Mouse (Mus musculus) kidney, postnatal 10 days (tissue): Measurements from ENCODE around the gene Hist1h4k.
"Not testable (repeated sequence)": the region's sequence is repeated elsewhere in the genome, so short reads cannot be mapped to it uniquely, and the experiment has no call there.

Experiments used
- DNase-seq: peaks from one replicate; pipeline ENCODE4 v3.0.0; 2021; ENCODE audit warnings: mixed read lengths

The Hist1h4k gene

DNA sequence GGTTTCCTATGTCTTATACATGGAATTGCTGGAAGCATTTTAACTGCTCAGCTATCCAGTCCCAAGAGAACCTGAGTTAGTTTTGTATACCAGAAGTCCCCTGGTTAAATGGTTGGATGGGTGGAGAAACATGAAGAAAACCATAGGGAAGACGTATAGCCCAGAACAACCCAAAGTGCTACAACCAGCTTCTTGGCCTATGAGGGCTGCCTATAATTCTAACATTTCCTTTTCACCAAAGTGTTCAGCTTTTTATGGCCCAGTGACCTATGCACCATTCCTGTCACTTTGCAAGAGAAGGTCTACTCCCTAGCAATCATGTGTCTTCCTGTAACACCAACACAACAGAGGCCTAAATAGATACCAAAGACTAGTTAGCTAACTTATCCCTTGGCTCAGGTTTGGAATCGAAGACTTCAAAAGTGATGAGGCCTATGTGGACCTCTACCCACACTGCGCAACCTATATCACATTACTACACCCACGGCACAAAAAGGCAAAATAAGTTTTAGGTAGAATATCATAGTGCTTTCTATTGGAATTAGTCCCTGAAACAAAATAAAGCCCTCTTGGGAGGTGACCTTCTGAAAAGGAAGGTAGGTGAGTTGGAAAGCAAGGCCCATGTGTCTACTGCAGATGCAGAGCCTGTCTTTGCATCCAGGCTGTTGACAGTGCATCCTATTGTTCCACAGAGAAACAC is 31.8 kb downstream of the Hist1h4k start:
- no peak for DNase-seq

DNA sequence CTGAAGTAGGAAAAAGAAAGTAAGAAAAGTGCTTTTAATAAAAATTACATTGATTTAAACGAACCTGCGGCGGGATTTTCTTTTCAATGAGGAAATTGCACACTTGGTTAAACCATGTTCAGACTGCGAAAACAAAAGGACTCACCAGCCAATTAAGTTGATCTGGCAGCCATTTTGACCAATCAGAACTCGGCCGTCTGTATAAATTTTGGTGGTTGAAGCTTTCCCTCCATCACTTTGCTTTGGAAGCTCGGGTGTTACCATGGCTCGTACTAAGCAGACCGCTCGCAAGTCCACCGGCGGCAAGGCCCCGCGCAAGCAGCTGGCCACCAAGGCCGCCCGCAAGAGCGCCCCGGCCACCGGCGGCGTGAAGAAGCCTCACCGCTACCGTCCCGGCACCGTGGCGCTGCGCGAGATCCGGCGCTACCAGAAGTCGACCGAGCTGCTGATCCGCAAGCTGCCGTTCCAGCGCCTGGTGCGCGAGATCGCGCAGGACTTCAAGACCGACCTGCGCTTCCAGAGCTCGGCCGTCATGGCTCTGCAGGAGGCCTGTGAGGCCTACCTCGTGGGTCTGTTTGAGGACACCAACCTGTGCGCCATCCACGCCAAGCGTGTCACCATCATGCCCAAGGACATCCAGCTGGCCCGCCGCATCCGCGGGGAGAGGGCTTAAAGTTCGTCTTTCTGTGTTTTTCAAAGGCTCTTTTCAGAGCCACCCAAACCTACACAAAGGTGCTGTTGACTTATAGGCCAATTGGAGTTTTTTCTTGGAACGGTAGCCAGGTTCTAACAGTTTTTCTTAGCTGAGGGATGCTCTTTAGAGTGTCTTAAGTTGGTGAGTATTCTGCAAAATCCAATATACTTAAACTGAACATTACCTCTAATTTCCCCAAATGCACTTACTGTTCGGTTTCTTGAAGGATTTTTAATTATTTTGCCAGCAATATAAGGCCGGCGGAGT is 32.6 kb downstream of the Hist1h4k start, which contains the start of gene Hist1h3h:
TSS of gene Hist1h3h (plus strand) at position 263 of the 961 bp plus-strand sequence.
- peak; percentile 84 for DNase-seq

DNA sequence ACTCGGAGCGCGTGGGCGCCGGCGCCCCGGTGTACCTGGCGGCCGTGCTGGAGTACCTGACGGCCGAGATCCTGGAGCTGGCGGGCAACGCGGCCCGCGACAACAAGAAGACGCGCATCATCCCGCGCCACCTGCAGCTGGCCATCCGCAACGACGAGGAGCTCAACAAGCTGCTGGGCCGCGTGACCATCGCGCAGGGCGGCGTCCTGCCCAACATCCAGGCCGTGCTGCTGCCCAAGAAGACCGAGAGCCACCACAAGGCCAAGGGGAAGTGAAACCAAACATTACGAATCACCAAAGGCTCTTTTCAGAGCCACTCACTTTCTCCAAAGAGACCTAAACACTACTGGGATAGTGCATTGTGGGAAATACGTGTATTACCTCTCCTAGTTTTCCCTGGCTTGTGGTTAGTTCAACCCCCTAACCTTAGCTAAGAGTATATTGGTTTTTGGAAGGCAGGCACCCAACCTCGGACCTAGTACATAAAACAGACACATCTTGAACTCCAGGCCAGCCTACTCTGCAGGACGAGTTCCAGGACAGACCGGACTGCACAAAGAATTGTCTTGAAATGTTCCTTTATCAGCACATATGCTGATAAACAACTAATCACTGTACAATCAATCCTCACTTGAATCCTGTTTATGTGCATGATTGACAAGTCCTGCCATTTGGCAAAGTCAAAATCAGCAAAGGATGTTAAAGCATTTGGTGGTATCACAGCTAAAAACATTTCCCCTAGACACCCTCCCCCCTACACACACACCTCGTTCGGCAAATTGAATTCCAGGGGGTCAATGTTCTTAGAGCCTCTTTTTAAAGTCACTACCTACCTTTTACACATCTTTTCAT is 33.5 kb downstream of the Hist1h4k start:
- not testable (repeated sequence) for DNase-seq

DNA sequence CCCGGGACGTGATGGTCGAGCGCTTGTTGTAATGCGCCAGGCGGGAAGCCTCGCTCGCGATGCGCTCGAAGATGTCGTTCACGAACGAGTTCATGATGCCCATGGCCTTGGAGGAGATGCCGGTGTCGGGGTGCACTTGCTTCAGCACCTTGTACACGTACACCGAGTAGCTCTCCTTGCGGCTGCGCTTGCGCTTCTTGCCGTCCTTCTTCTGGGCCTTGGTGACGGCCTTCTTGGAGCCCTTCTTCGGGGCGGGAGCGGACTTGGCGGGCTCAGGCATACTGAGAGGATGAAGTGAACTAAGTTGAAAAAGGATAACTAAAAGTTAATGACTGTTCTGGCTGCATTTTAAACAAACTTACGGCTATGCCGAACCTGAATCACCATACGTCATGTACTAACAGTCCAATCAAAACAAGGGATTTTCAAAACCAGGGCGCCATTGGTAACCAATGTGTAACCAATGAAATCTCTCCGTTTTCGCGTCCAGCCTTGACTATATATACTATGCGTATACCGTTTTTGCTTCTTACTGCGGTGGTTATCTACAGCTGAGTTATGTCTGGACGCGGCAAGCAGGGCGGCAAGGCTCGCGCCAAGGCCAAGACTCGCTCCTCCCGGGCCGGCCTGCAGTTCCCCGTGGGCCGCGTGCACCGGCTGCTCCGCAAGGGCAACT is 34.3 kb downstream of the Hist1h4k start, which contains the start of the genes Hist1h2bl and Hist1h2ai:
TSS of gene Hist1h2bl (minus strand) at position 280 of the 676 bp plus-strand sequence.
TSS of gene Hist1h2ai (plus strand) at position 559 of the 676 bp plus-strand sequence.
- DNase-seq = peak; percentile 81

DNA sequence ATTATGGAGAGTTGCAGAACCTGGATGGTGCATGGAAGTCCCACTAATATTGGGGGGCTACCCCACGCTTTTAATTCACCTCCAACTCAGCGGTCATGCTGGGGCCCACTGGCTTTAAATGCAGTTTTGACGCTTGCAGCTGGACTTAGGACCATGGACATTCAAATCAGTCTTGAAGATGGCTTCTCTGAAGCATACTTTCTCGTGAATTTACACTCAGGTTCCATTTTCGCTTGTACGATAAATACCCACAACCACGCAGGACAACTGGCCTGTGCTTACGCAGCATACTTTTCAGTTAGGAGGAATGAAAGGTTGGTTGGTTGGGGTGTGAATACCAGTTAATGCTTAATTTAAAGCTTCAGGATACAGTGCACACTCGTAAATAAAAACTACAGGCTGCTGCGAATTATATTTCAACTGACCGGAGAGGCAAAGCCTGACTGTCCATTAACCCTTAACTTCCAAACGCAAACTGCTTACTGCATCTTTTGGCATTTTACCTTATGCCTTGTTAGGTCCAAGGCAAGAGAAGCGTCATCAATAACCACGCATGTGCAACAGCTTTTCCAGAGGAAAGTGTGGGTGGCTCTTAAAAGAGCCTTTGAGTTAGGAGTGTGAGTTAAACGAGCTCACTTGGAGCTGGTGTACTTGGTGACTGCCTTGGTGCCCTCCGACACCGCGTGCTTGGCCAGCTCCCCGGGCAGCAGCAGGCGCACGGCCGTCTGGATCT is 35.0 kb downstream of the Hist1h4k start:
- no peak for DNase-seq

DNA sequence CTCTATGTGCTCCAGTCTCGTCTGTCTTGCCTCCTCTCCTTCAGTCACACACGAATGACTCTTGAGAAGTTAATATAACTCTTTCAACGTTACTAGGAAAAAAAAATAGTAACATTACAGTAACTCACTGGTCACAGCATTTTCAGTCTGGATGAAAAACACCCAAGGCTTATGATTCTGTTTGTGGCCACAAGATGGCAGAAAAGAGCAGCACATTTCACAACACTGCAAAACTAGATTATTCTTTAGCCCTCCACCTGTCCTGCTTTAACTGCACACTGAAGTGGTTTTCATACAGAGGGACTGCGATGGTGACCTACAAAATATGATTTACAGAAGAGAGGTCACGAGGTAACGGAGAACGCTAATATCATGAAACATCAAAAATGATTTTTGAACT is 35.6 kb downstream of the Hist1h4k start:
- DNase-seq = peak; percentile 72

- DNase-seq = no peak
Measured at GRCm38 (mm10) chr13:21711698-21712097, 38.6 kb downstream of the Hist1h4k start.

DNA sequence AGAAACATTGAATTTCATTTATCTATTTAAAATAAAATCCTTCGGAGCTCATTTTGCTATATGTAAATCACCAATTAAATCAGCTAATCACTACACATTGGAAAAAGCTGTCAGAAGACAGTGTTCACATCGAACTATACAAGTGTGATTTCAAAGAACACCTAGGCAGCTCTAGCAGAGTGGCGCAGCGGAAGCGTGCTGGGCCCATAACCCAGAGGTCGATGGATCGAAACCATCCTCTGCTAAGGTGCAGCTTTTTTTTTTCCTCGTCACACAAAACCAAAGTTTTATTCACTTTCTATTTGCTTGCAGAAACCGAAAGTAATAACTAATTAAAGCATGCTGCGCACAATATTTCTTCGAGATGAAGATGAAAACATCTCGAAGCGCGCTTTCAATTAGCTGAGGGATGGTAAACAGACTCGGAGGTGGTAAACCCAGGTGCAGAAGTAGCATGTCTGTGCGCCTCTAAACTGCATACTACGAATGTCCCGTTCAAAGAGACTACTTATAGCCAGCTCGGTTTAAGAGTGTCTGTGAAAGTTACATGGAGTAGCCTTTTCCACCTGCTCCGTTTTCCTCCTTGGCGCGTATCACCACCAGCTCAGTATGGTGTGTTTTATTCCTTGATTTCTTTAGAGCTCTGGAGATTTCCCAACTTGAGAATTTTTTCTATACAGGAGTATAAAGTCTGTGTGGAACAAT is 39.3 kb downstream of the Hist1h4k start:
- DNase-seq = peak; percentile 82

DNA sequence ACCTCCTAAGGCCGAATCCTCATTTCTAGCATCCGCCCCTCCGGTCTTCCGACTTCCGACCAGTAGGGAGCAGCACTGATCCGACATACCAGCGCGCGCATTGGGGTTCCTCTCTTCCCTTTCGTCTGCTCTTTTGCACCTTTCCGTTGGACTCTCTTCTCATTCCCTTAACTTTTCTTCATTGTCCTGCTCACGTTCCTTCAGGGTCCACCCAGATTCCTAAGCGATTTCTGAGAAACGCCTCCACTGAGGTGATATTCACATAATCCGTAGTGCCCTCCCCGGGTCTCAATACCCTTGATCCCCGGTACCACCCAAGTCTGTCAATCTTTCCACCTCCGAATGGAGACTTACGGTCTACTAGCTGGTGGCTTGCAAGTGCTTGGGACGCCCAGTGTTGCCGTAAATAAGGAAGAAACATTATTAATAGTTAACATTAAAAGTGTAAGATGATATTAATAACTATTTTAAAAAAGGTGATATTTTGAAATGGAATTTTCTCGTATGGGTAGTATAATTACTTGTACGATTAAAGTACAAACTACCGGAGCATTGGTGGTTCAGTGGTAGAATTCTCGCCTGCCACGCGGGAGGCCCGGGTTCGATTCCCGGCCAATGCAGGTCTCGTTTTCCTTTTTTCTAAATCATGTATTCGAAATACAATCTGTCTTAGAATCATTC is 40.1 kb downstream of the Hist1h4k start:
- peak; percentile 92 for DNase-seq

DNA sequence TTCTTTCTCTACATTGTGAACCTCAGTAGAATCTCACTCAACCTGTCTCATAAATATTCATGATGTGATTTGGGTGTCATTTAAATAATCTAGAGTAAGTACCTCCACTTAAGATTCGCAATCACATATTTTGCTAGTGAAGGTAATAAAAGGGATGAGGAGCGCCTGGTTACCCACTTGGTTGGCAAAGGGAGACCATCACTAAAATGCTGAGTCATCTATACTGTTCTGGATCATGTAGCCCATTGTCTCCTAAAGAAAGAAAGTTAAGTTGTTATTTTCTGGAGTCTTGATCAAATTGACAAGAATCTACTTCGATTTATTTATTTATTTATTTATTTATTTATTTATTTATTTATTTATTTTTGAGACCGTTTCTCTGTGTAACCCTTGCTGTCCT is 43.6 kb downstream of the Hist1h4k start:
- DNase-seq = no peak
